Mouse (Mus musculus): ENCODE measurements around the gene Gm49510.

DNA sequence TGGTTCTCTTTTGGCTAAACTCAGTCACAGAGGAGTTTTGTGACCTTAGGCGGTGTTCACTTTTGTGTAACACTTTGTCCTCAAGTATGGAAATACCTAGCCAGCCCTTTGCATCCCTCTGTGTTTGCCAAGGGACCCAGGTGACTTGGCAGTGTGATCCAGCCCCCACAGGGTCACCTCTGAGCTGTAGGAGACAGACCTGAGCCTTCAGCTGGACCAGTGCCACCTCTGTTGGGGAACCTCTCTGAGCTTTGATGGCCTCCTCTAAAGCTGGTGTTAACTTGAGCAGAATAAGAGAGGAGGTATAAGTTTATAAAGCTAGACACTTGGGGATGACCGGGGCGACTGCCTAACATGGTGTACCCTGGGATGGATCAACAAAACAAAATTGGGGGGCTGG is 49.4 kb downstream of the Gm49510 start:
- TF ChIP-seq EP300 (IDR thresholded peaks at IDR 0.05; ENCODE audit: low read depth) (no peak), CTCF (IDR thresholded peaks at IDR 0.05; ENCODE audit: low read depth) (no peak)

Measured in liver, postnatal 0 days (tissue).